Mouse (Mus musculus): ENCODE data around the gene Hscb. TPM values are rescaled to one million over a fixed set of nuclear protein-coding genes. Genes with fewer than 3 reads are reported as not detected.
A peak's percentile ranks its signal among the peaks of the same experiment; 100 is the strongest.

Gene Hscb
- total RNA-seq, 2 experiments from 2014 or later, result 29.5 to 33.5 TPM

GRCm38 (mm10) chr5:110783150-110783549 lies 56.4 kb downstream of the Hscb start:
- no peak for ATAC-seq (ENCODE audit: poor library complexity, severe bottlenecking)

- no peak for ATAC-seq (ENCODE audit: poor library complexity, severe bottlenecking)
Measured at GRCm38 (mm10) chr5:110781529-110782238, 57.9 kb downstream of the Hscb start.

GRCm38 (mm10) chr5:110780761-110781528 lies 58.6 kb downstream of the Hscb start:
- peak; percentile 36; the same call in 1 of the 2 replicates for ATAC-seq (ENCODE audit: poor library complexity, severe bottlenecking)

- peak; percentile 95 for ATAC-seq (ENCODE audit: poor library complexity, severe bottlenecking)
Measured at GRCm38 (mm10) chr5:110779998-110780760, 59.4 kb downstream of the Hscb start, which contains the start of gene Pus1. Gene Pus1, minus strand, starts transcription at chr5:110780659.

GRCm38 (mm10) chr5:110779276-110779997 lies 60.1 kb downstream of the Hscb start:
- ATAC-seq (ENCODE audit: poor library complexity, severe bottlenecking), result peak; percentile 19

Other genes starting within 250 kb of the Hscb start
- 11.9 and 12.2 TPM in 2 replicates for gene Noc4l, start 186.4 kb downstream of the Hscb start, total RNA-seq (2015)
- gene Noc4l, start 186.4 kb downstream of the Hscb start, total RNA-seq (2017), result 9.9 and 15.9 TPM in 2 replicates
- gene Ddx51, start 186.3 kb downstream of the Hscb start, total RNA-seq (2015), result 9.7 and 10.8 TPM in 2 replicates
- gene Ddx51, start 186.3 kb downstream of the Hscb start, total RNA-seq (2017), result 3.5 and 10.9 TPM in 2 replicates
- 80.0 and 87.2 TPM in 2 replicates for gene Ep400, start 69.1 kb downstream of the Hscb start, total RNA-seq (2015)
- gene Ep400, start 69.1 kb downstream of the Hscb start, total RNA-seq (2017), result 30.1 and 47.3 TPM in 2 replicates
- 7.0 and 8.2 TPM in 2 replicates for gene Pus1, start 59.1 kb downstream of the Hscb start, total RNA-seq (2015)
- gene Pus1, start 59.1 kb downstream of the Hscb start, total RNA-seq (2017), result 20.4 and 21.6 TPM in 2 replicates
- gene Ulk1, start 29.7 kb downstream of the Hscb start, total RNA-seq (2015), result 19.3 and 24.1 TPM in 2 replicates
- gene Ulk1, start 29.7 kb downstream of the Hscb start, total RNA-seq (2017), result 7.6 and 10.0 TPM in 2 replicates
- gene Chek2, start 202 bp upstream of the Hscb start, total RNA-seq (2015), result 22.7 and 24.7 TPM in 2 replicates
- 22.1 and 24.0 TPM in 2 replicates for gene Chek2, start 202 bp upstream of the Hscb start, total RNA-seq (2017)
- 0.89 TPM in 2 replicates for gene Ttc28, start 40.0 kb upstream of the Hscb start, total RNA-seq (2015)
- gene Ttc28, start 40.0 kb upstream of the Hscb start, total RNA-seq (2017), result 0.29 and 7.4 TPM in 2 replicates

Data from megakaryocyte, adult 5-6 weeks (primary cell).